ENCODE assay signal across 8 mouse cellular contexts in the genomic region with DNA sequence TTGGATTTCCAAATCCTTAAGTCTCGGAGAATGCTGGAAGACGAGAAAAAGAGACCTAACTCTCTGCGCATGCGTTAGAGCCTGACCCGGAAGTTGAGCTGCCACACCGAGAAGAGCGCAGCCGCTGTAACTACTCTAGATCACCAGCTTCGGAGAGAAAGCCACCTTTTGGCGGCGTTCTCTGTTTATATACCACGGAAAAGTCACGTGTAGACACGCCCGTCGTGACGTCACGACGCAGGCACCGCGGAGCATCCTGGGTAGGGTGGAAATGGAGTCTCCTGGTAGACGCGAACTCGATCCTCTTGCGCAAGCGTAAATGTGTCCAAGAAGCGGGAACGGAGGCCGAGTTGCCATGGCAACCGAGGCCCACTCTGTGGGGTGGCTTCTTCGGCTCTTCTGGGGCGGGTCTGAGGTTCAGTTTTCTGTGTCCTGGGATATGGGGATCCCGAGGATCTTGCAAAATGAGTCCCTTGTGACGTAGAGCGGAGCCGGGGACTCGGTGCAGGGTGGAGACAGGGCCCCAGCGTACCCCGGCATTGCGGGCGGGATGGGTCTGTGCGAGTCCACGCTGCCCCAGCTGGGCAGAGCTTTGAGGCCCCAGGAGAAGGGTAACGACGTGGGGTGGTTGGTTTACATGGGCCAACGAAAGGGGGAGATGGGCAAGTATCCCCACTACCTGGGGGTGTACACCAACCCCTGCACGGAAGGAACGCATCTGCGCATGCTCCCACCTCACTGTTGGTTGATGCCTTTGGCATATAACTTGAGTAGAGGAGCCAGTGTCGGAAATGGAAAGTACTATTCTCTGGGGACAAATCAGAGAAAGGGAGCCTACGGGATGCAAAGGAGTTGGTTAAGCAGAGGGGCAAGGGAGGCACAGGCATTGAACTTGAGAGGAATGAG. TPM values are rescaled to one million over a fixed set of nuclear protein-coding genes. Genes with fewer than 3 reads are reported as not detected.
A peak's percentile ranks its signal among the peaks of the same experiment; 100 is the strongest.
DNase-seq lines count a peak whose midpoint lies in the region; ATAC-seq and TF ChIP-seq lines count a peak whose summit lies in the region.

Gene Gtf2f1 (minus strand): TSS at position 53 of the 906 bp plus-strand sequence.
Gene Gm17949 (plus strand): TSS at position 234 of the 906 bp plus-strand sequence.

- no peak for TF ChIP-seq CTCF in MEL (IDR thresholded peaks at IDR 0.05 in 2 of 3, conservative IDR thresholded peaks at IDR 0.05 in 1 of 3; ENCODE audit: control insufficient read depth in 1 of 3, insufficient read depth in 1 of 3, low read depth in 2 of 3, low read length in 3 of 3, poor library complexity in 1 of 3, severe bottlenecking in 1 of 3)
- no peak for TF ChIP-seq CTCF in cerebellum, adult 2 months (IDR thresholded peaks at IDR 0.05; ENCODE audit: borderline replicate concordance, insufficient read depth, low read depth, low read length)
- peak; percentile 56 for TF ChIP-seq CTCF in forebrain, postnatal 0 days (IDR thresholded peaks at IDR 0.05; ENCODE audit: low read depth)

- TF ChIP-seq RAD21 in MEL (IDR thresholded peaks at IDR 0.05; ENCODE audit: low read depth, low read length), result no peak

- no peaks in the 10 kb centered on the region for H3K27me3 ChIP-seq in MEL (ENCODE audit: control insufficient read depth in 1 of 2, insufficient read depth in 2 of 2, low read length in 2 of 2)
- no peaks in the 10 kb centered on the region for H3K27me3 ChIP-seq in cerebellum, adult 2 months (ENCODE audit: control insufficient read depth, insufficient read depth, low read length)
- no peaks in the 10 kb centered on the region for H3K27me3 ChIP-seq in forebrain, postnatal 0 days (ENCODE audit: insufficient read depth, low read length)
- no peaks in the 10 kb centered on the region for H3K27me3 ChIP-seq in lung, embryonic 15.5 days

- ATAC-seq in forebrain, postnatal 0 days, result peak; percentile 93
- peak; percentile 89 for ATAC-seq in lung, embryonic 15.5 days (ENCODE audit: borderline replicate concordance, extremely low read depth, low FRiP score, low TSS enrichment)

- WGBS in cerebellum, adult 2 months, result under 1% methylated on average over 51 of the region's 51 CpGs
- 1% methylated on average over 51 of the region's 51 CpGs for WGBS in forebrain, postnatal 0 days
- under 1% methylated on average over 51 of the region's 51 CpGs for WGBS in lung, embryonic 15.5 days

- H3K4me1 ChIP-seq in MEL (ENCODE audit: control insufficient read depth in 1 of 2, insufficient read depth in 2 of 2, low read length in 2 of 2), result peaks cover 6 to 17% of the 10 kb centered on the region in 2 experiments; a peak in 3 of 4 replicates
- no peaks in the 10 kb centered on the region for H3K4me1 ChIP-seq in cerebellum, adult 2 months (ENCODE audit: control insufficient read depth, insufficient read depth, low read length)
- H3K4me1 ChIP-seq in forebrain, postnatal 0 days (ENCODE audit: insufficient read depth), result peaks cover 18% of the 10 kb centered on the region
- H3K4me1 ChIP-seq in lung, embryonic 15.5 days, result peaks cover 22% of the 10 kb centered on the region

- peak; percentile 89 to 100 for TF ChIP-seq POLR2A in MEL (IDR thresholded peaks at IDR 0.05; ENCODE audit: control insufficient read depth in 1 of 2, insufficient read depth in 1 of 2, low read depth in 1 of 2, low read length in 2 of 2, poor library complexity in 1 of 2)
- TF ChIP-seq POLR2A in cerebellum, adult 2 months (IDR thresholded peaks at IDR 0.05; ENCODE audit: borderline replicate concordance, insufficient read depth, low read length), result peak; percentile 99

- H3K4me3 ChIP-seq in MEL (ENCODE audit: control insufficient read depth in 1 of 2, insufficient read depth in 1 of 2, low read depth in 2 of 2, low read length in 2 of 2), result peak within 1 kb of the TSS; percentile 73 to 87
- peak within 1 kb of the TSS; percentile 96 for H3K4me3 ChIP-seq in cerebellum, adult 2 months (replicated peaks; ENCODE audit: insufficient read depth, low read depth, low read length)
- peak within 1 kb of the TSS; percentile 74 for H3K4me3 ChIP-seq in forebrain, postnatal 0 days (ENCODE audit: low read depth, low read length)
- H3K4me3 ChIP-seq in lung, embryonic 15.5 days, result peak within 1 kb of the TSS; percentile 79

- H3K4me2 ChIP-seq in forebrain, postnatal 0 days (ENCODE audit: low read depth), result peak within 1 kb of the TSS; percentile 90
- H3K4me2 ChIP-seq in lung, embryonic 15.5 days, result peak within 1 kb of the TSS; percentile 89

- H3K79me2 ChIP-seq in MEL (ENCODE audit: control insufficient read depth, insufficient read depth, low read length, poor library complexity), result peaks cover 20% of the 10 kb centered on the region

- peaks cover 0 to 10% of the 10 kb centered on the region in 2 experiments; a peak in 3 of 4 replicates for H3K36me3 ChIP-seq in MEL (ENCODE audit: control insufficient read depth in 1 of 2, insufficient read depth in 2 of 2, low read length in 2 of 2)
- H3K36me3 ChIP-seq in forebrain, postnatal 0 days (ENCODE audit: insufficient read depth), result peaks cover 22% of the 10 kb centered on the region
- peaks cover 25% of the 10 kb centered on the region for H3K36me3 ChIP-seq in lung, embryonic 15.5 days

- H3K27ac ChIP-seq in MEL (ENCODE audit: control insufficient read depth, low read depth, low read length), result peak within 1 kb of the TSS; percentile 76
- H3K27ac ChIP-seq in cerebellum, adult 2 months (ENCODE audit: insufficient read depth, low read length), result peak within 1 kb of the TSS; percentile 69
- peak within 1 kb of the TSS; percentile 97 for H3K27ac ChIP-seq in forebrain, postnatal 0 days (ENCODE audit: low read depth, low read length)
- H3K27ac ChIP-seq in lung, embryonic 15.5 days, result peak within 1 kb of the TSS; percentile 91

- H3K9me3 ChIP-seq in MEL (replicated peaks; ENCODE audit: insufficient read depth, low read length), result no peaks in the 10 kb centered on the region
- no peaks in the 10 kb centered on the region for H3K9me3 ChIP-seq in forebrain, postnatal 0 days (ENCODE audit: low read length)
- H3K9me3 ChIP-seq in lung, embryonic 15.5 days, result no peaks in the 10 kb centered on the region

- peak; percentile 98 for DNase-seq in MEL (ENCODE audit: low read depth, low spot score)
- peak; percentile 94 to 96 for DNase-seq in cerebellum, adult 2 months
- DNase-seq in forebrain, postnatal 0 days, result peak; percentile 100
- peak; percentile 92 for DNase-seq in heart, postnatal 4 days
- DNase-seq in layer of hippocampus, adult 8-10 months (ENCODE audit: low spot score in 2 of 2), result peak; percentile 95 to 96
- DNase-seq in ovary, adult 18-20 months (ENCODE audit: low spot score), result peak; percentile 92
- peak; percentile 100 for DNase-seq in thymus, postnatal 0 days (ENCODE audit: low spot score)

- TF ChIP-seq EP300 in MEL (IDR thresholded peaks at IDR 0.05; ENCODE audit: low read depth in 1 of 2, low read length in 2 of 2), result no peak

- H3K9ac ChIP-seq in MEL (ENCODE audit: control insufficient read depth, low read depth, low read length, poor library complexity, severe bottlenecking), result peak within 1 kb of the TSS; percentile 88
- H3K9ac ChIP-seq in forebrain, postnatal 0 days, result peak within 1 kb of the TSS; percentile 96
- peak within 1 kb of the TSS; percentile 76 for H3K9ac ChIP-seq in lung, embryonic 15.5 days

TF ChIP-seq in MEL, 35 proteins besides CTCF, POLR2A, EP300 and RAD21 (continues in another document):
- TF ChIP-seq CHD2 (IDR thresholded peaks at IDR 0.05; ENCODE audit: low read length) (no peak), ZKSCAN1 (IDR thresholded peaks at IDR 0.05; ENCODE audit: low read depth, low read length) (no peak), ZMIZ1 (IDR thresholded peaks at IDR 0.05; ENCODE audit: low read depth, low read length) (peak; percentile 98), SIN3A (IDR thresholded peaks at IDR 0.05; ENCODE audit: low read length) (peak; percentile 94), ZNF384 (IDR thresholded peaks at IDR 0.05; ENCODE audit: low read depth, low read length) (no peak), ZC3H11A (IDR thresholded peaks at IDR 0.05; ENCODE audit: low read depth, low read length) (no peak), MYB (IDR thresholded peaks at IDR 0.05; ENCODE audit: low read depth, low read length) (no peak), MAX (IDR thresholded peaks at IDR 0.05; ENCODE audit: low read length) (peak; percentile 98), POLR2AphosphoS2 (IDR thresholded peaks at IDR 0.05; ENCODE audit: low read length) (peak; percentile 98), KAT2A (conservative IDR thresholded peaks at IDR 0.05; ENCODE audit: low read depth, low read length) (peak; percentile 78), GABPA (IDR thresholded peaks at IDR 0.05; ENCODE audit: low read depth, low read length) (no peak), POLR2AphosphoS5 (IDR thresholded peaks at IDR 0.05; ENCODE audit: borderline replicate concordance, low read depth, low read length) (peak; percentile 98), ETS1 (IDR thresholded peaks at IDR 0.05; ENCODE audit: low read depth, low read length) (peak; percentile 57; the same call in 1 of the 2 replicates), TCF12 (IDR thresholded peaks at IDR 0.05; ENCODE audit: low read depth, low read length) (peak; percentile 82; the same call in 1 of the 2 replicates)

RNA-seq across cellular contexts. Expression of gene Gtf2f1, which starts in this region (rescaled TPM):
- 116 and 145 TPM in 2 replicates for total RNA-seq in MEL (2012; rRNA removed)
- 100 to 1,000 TPM in 1 of 2 experiments, not detected in 1; 171 TPM for polyA plus RNA-seq in MEL (2012; ENCODE audit: insufficient read depth in 1 of 2, insufficient read length in 2 of 2, low read depth in 1 of 2, low replicate concordance in 2 of 2, missing spikeins in 1 of 2)
- polyA plus RNA-seq in cerebellum, adult 2 months (2012; rRNA removed), result 81.0 and 85.3 TPM in 2 replicates
- total RNA-seq in forebrain, postnatal 0 days (2014; rRNA removed), result 59.1 and 63.1 TPM in 2 replicates
- 76.8 and 83.0 TPM in 2 replicates for polyA plus RNA-seq in forebrain, postnatal 0 days (2015; fragmentation: Nextera tagmentation; extraction: Ambion mirVana)
- total RNA-seq in heart, postnatal 4 days (2021), result 10 to 100 TPM; 36.0 to 36.9 TPM
- total RNA-seq in layer of hippocampus, adult 8-10 months (2022), result 10 to 100 TPM; 57.0 to 64.0 (median 61.5) TPM
- 56.7 and 63.3 TPM in 2 replicates for polyA plus RNA-seq in lung, embryonic 15.5 days (2015; fragmentation: Nextera tagmentation; extraction: Ambion mirVana)
- polyA plus RNA-seq in thymus, postnatal 0 days (2015; fragmentation: Nextera tagmentation; extraction: Ambion mirVana), result 76.1 and 81.7 TPM in 2 replicates

RNA-seq across cellular contexts. Expression of gene Gm17949, which starts in this region (rescaled TPM):
- 0.08 TPM in 1 of 2 replicates, not detected in the other for total RNA-seq in MEL (2012; rRNA removed)
- polyA plus RNA-seq in MEL (2012; ENCODE audit: insufficient read depth in 1 of 2, insufficient read length in 2 of 2, low read depth in 1 of 2, low replicate concordance in 2 of 2, missing spikeins in 1 of 2), result under 1 TPM in 1 of 2 experiments, not detected in 1; 0.13 TPM
- 0.10 and 0.34 TPM in 2 replicates for polyA plus RNA-seq in cerebellum, adult 2 months (2012; rRNA removed)
- not detected in 2 replicates for total RNA-seq in forebrain, postnatal 0 days (2014; rRNA removed)
- 0.28 and 0.34 TPM in 2 replicates for polyA plus RNA-seq in forebrain, postnatal 0 days (2015; fragmentation: Nextera tagmentation; extraction: Ambion mirVana)
- total RNA-seq in heart, postnatal 4 days (2021), result not detected
- total RNA-seq in layer of hippocampus, adult 8-10 months (2022), result under 1 TPM in 2 of 4 experiments, not detected in 2; 0.45 to 0.57 TPM
- 0.26 and 0.50 TPM in 2 replicates for polyA plus RNA-seq in lung, embryonic 15.5 days (2015; fragmentation: Nextera tagmentation; extraction: Ambion mirVana)
- 0.42 and 0.53 TPM in 2 replicates for polyA plus RNA-seq in thymus, postnatal 0 days (2015; fragmentation: Nextera tagmentation; extraction: Ambion mirVana)

Comparison
In these comparisons a context has a peak if more than half of its experiments do, and no peak if none do; other contexts are left out.
1. Peak in every context shown above with its lines: DNase-seq, ATAC-seq, H3K4me3 ChIP-seq and H3K27ac ChIP-seq.